Mouse (Mus musculus): ENCODE data around the gene 4930519G04Rik.

GRCm38 (mm10) chr5:114864813-114865212 lies 11.3 kb downstream of the 4930519G04Rik start:
- TF ChIP-seq CTCF (IDR thresholded peaks at IDR 0.05; ENCODE audit: control insufficient read depth, insufficient read depth, insufficient read length) = no peak
- no peak for TF ChIP-seq CEBPB (IDR thresholded peaks at IDR 0.05; ENCODE audit: low read depth)
- TF ChIP-seq USF1 (IDR thresholded peaks at IDR 0.05; ENCODE audit: low read depth) = no peak
- TF ChIP-seq MYOD1 (IDR thresholded peaks at IDR 0.05; ENCODE audit: control insufficient read depth, insufficient read length, low read depth) = no peak
- TF ChIP-seq MYOG (IDR thresholded peaks at IDR 0.05; ENCODE audit: control insufficient read depth, extremely low read depth, insufficient read length) = no peak
- TF ChIP-seq FOSL1 (IDR thresholded peaks at IDR 0.05; ENCODE audit: insufficient read depth, low read length, poor library complexity, severe bottlenecking) = no peak
- TF ChIP-seq MAX (IDR thresholded peaks at IDR 0.05) = no peak
